In genomic region chr2:65289721-65290120, GRCm38 (mm10) we compare ENCODE assay signal across 21 mouse cellular contexts. TPM values are rescaled to one million over a fixed set of nuclear protein-coding genes. Genes with fewer than 3 reads are reported as not detected.
A peak's percentile ranks its signal among the peaks of the same experiment; 100 is the strongest.
DNase-seq lines count a peak whose midpoint lies in the region; TF ChIP-seq lines count a peak whose summit lies in the region.
"Had no signal": no experiment of that assay in that cellular context is flagged by ENCODE, and none has a peak within 500 bp of the region (broad histone marks: within the 10 kb centered on the region; RNA-seq: fewer than 3 reads in every experiment).

No protein-coding gene starts in this region.

- dilution Hi-C loops in CH12.LX (cut with MboI; ENCODE audit: extremely low pct_ligation_motif_present, extremely low pct_unique_long_range_greater_than_20kb, low sequenced_read_pairs), result no loop called here

- H3ac ChIP-seq in myocyte (ENCODE audit: control insufficient read depth, insufficient read length), result no peak overlapping the region

- TF ChIP-seq CTCF in CH12.LX (conservative IDR thresholded peaks at IDR 0.05 in 1 of 2, IDR thresholded peaks at IDR 0.05 in 1 of 2; ENCODE audit: low read depth in 2 of 2, low read length in 2 of 2), result no peak

- TF ChIP-seq EP300 in CH12.LX (IDR thresholded peaks at IDR 0.05; ENCODE audit: low read length), result no peak

- peaks cover 8 to 24% of the 10 kb centered on the region in 2 experiments for H3K4me1 ChIP-seq in CH12.LX (ENCODE audit: control insufficient read depth in 1 of 2, insufficient read depth in 2 of 2)
- peaks cover 7% of the 10 kb centered on the region; the same call in 1 of the 2 replicates for H3K4me1 ChIP-seq in heart, embryonic 10.5 days
- H3K4me1 ChIP-seq: hindbrain, embryonic 12.5 days; hindbrain, embryonic 15.5 days had no signal

- no peaks in the 10 kb centered on the region for H3K27me3 ChIP-seq in CH12.LX (replicated peaks)
- H3K27me3 ChIP-seq in myocyte (ENCODE audit: control insufficient read depth, insufficient read depth, insufficient read length), result no peaks in the 10 kb centered on the region
- H3K27me3 ChIP-seq in heart, embryonic 10.5 days (ENCODE audit: insufficient read depth, poor library complexity, severe bottlenecking), result no peaks in the 10 kb centered on the region
- H3K27me3 ChIP-seq: forebrain, embryonic 13.5 days; hindbrain, embryonic 12.5 days; hindbrain, embryonic 15.5 days; Patski had no signal

- TF ChIP-seq RAD21 in CH12.LX (IDR thresholded peaks at IDR 0.05; ENCODE audit: low read depth, low read length), result no peak

- TF ChIP-seq POLR2A in CH12.LX (IDR thresholded peaks at IDR 0.05; ENCODE audit: low read depth, low read length) (no peak), myocyte (IDR thresholded peaks at IDR 0.05; ENCODE audit: insufficient read length, low read depth) (no peak)

- no peak overlapping the region for H3K27ac ChIP-seq in CH12.LX (ENCODE audit: insufficient read depth, low read depth)
- no peak overlapping the region for H3K27ac ChIP-seq in heart, embryonic 10.5 days
- H3K27ac ChIP-seq: forebrain, embryonic 10.5 days; forebrain, embryonic 13.5 days; heart, adult 2 months; hindbrain, embryonic 12.5 days; hindbrain, embryonic 15.5 days had no signal

- H3K9ac ChIP-seq in CH12.LX (ENCODE audit: insufficient read depth, low read depth), result no peak overlapping the region
- H3K9ac ChIP-seq: forebrain, embryonic 13.5 days; hindbrain, embryonic 12.5 days; hindbrain, embryonic 15.5 days had no signal

- H3K79me2 ChIP-seq in CH12.LX (replicated peaks; ENCODE audit: control insufficient read depth, extremely low read depth, insufficient read depth, poor library complexity, severe bottlenecking) (no peaks in the 10 kb centered on the region), myocyte (ENCODE audit: control insufficient read depth, insufficient read depth) (no peaks in the 10 kb centered on the region)

- WGBS in heart, embryonic 10.5 days, result 79% methylated on average over 4 of the region's 4 CpGs

- no peaks in the 10 kb centered on the region for H3K9me3 ChIP-seq in CH12.LX (replicated peaks; ENCODE audit: low read length)
- no peaks in the 10 kb centered on the region for H3K9me3 ChIP-seq in heart, embryonic 10.5 days
- H3K9me3 ChIP-seq: forebrain, embryonic 10.5 days; forebrain, embryonic 13.5 days; hindbrain, embryonic 12.5 days; hindbrain, embryonic 15.5 days had no signal

- H3K4me2 ChIP-seq in CH12.LX (ENCODE audit: insufficient read depth, low read depth, poor library complexity, severe bottlenecking) (no peak overlapping the region), myocyte (ENCODE audit: low read depth) (no peak overlapping the region)
- H3K4me2 ChIP-seq: forebrain, embryonic 13.5 days; heart, embryonic 11.5 days; hindbrain, embryonic 12.5 days; hindbrain, embryonic 15.5 days had no signal

- H3K36me3 ChIP-seq in CH12.LX (replicated peaks in 1 of 2; ENCODE audit: control insufficient read depth in 1 of 2, insufficient read depth in 1 of 2, low read length in 1 of 2) (no peaks in the 10 kb centered on the region), myocyte (ENCODE audit: control insufficient read depth, insufficient read depth) (no peaks in the 10 kb centered on the region)
- no peaks in the 10 kb centered on the region for H3K36me3 ChIP-seq in heart, embryonic 10.5 days
- H3K36me3 ChIP-seq: forebrain, embryonic 10.5 days; G1E; hindbrain, embryonic 12.5 days; hindbrain, embryonic 15.5 days had no signal

- peak; percentile 17 to 25 for DNase-seq in B cell, adult 2 months
- peak; percentile 40 for DNase-seq in CH12.LX (ENCODE audit: extremely low read depth)
- DNase-seq in layer of hippocampus, adult 18-20 months (ENCODE audit: low spot score in 2 of 2), result no peak
- no peak for DNase-seq in ovary, postnatal 10 days (ENCODE audit: low spot score)
- no peak for DNase-seq in heart, embryonic 10.5 days (ENCODE audit: low spot score)
- DNase-seq: adrenal gland, postnatal 10 days; adrenal gland, postnatal 36 days; cerebellum, adult 18-20 months; cerebellum, adult 9-10 months; cerebellum, postnatal 14 days; gastrocnemius, postnatal 10 days; gastrocnemius, postnatal 36 days; heart, adult 2 months had no signal

- H3K4me3 ChIP-seq in CH12.LX (replicated peaks in 1 of 3; ENCODE audit: low read depth in 2 of 3, low read length in 2 of 3, poor library complexity in 1 of 3), result no peak overlapping the region
- no peak overlapping the region for H3K4me3 ChIP-seq in myocyte
- no peak overlapping the region for H3K4me3 ChIP-seq in heart, embryonic 10.5 days
- H3K4me3 ChIP-seq: forebrain, embryonic 10.5 days; forebrain, embryonic 13.5 days; heart, adult 2 months; hindbrain, embryonic 12.5 days; hindbrain, embryonic 15.5 days had no signal

- in situ Hi-C loops in CH12.LX (cut with MboI; ENCODE audit: low pct_ligation_motif_present, low pct_unique_long_range_greater_than_20kb, low sequenced_read_pairs), result no loop called here

TF ChIP-seq in CH12.LX, 34 proteins besides CTCF, POLR2A, EP300 and RAD21:
- TF ChIP-seq UBTF (IDR thresholded peaks at IDR 0.05; ENCODE audit: low read depth, low read length), result no peak
- no peak for TF ChIP-seq JUND (conservative IDR thresholded peaks at IDR 0.05; ENCODE audit: low read depth, low read length)
- no peak for TF ChIP-seq HCFC1 (IDR thresholded peaks at IDR 0.05; ENCODE audit: low read depth, low read length)
- TF ChIP-seq KAT2A (IDR thresholded peaks at IDR 0.05; ENCODE audit: insufficient replicate concordance, low read length), result no peak
- no peak for TF ChIP-seq ZMIZ1 (IDR thresholded peaks at IDR 0.05; ENCODE audit: low read depth, low read length)
- no peak for TF ChIP-seq MAZ (IDR thresholded peaks at IDR 0.05; ENCODE audit: low read depth, low read length)
- no peak for TF ChIP-seq GABPA (IDR thresholded peaks at IDR 0.05; ENCODE audit: insufficient replicate concordance, low read depth, low read length)
TF ChIP-seq in CH12.LX: peak in this region for 0.

TF ChIP-seq in myocyte, 11 proteins besides CTCF, POLR2A, EP300 and RAD21:
- TF ChIP-seq SRF (IDR thresholded peaks at IDR 0.05; ENCODE audit: control insufficient read depth, insufficient read length, low read depth) (no peak), MYOG (IDR thresholded peaks at IDR 0.05; ENCODE audit: control insufficient read depth in 1 of 3, insufficient read depth in 1 of 3, insufficient read length in 2 of 3, low read depth in 2 of 3) (peak; percentile 35 to 87 (median 87)), TCF12 (IDR thresholded peaks at IDR 0.05; ENCODE audit: insufficient read depth, poor library complexity, severe bottlenecking) (peak; percentile 63), TCF3 (IDR thresholded peaks at IDR 0.05; ENCODE audit: insufficient read length, low read depth) (no peak), REST (IDR thresholded peaks at IDR 0.05; ENCODE audit: insufficient read depth, insufficient read length) (no peak), MYOD1 (IDR thresholded peaks at IDR 0.05; ENCODE audit: control insufficient read depth in 1 of 3, insufficient read length in 2 of 3, low read depth in 2 of 3) (peak; percentile 22 to 87 (median 45)), CEBPB (IDR thresholded peaks at IDR 0.05; ENCODE audit: insufficient read depth, poor library complexity, severe bottlenecking) (no peak)

RNA-seq across cellular contexts. Expression of gene Cobll1, which starts 50.5 kb away (rescaled TPM):
- total RNA-seq in CH12.LX (2012; rRNA removed), result 1.2 and 1.5 TPM in 2 replicates
- 0.42 and 0.67 TPM in 2 replicates for total RNA-seq in CH12.LX (2014; rRNA removed)
- 1.9 and 2.4 TPM in 2 replicates for polyA plus RNA-seq in CH12.LX (2012; ENCODE audit: insufficient read length, low read depth)
- 2.4 TPM for polyA plus RNA-seq in myocyte (2012; fragmentation: generic; extraction: Trizol)
- total RNA-seq in layer of hippocampus, adult 18-20 months (2021), result 1 to 10 TPM; 7.3 to 7.5 TPM
- 9.8 and 13.9 TPM in 2 replicates for polyA plus RNA-seq in heart, embryonic 10.5 days (2016; fragmentation: Nextera tagmentation; extraction: Ambion mirVana)
- polyA plus RNA-seq: G1E had no signal

Comparison
In these comparisons a context has a peak if more than half of its experiments do, and no peak if none do; other contexts are left out.
1. DNase-seq: peak in B cell, adult 2 months (2 of 2) and CH12.LX (single experiment); none in layer of hippocampus, adult 18-20 months (0 of 2), ovary, postnatal 10 days (single experiment) and heart, embryonic 10.5 days (single experiment).